Mouse (Mus musculus): ENCODE data around the gene Mbd5.
A peak's percentile ranks its signal among the peaks of the same experiment; 100 is the strongest.

- no peak for TF ChIP-seq SIN3A (IDR thresholded peaks at IDR 0.05; ENCODE audit: low read length)
- TF ChIP-seq EP300 (IDR thresholded peaks at IDR 0.05; ENCODE audit: low read depth in 1 of 2, low read length in 2 of 2) = peak in 1 of 2 experiments; percentile 29; a peak in 1 of 4 replicates
- TF ChIP-seq CTCF (IDR thresholded peaks at IDR 0.05 in 2 of 3, conservative IDR thresholded peaks at IDR 0.05 in 1 of 3; ENCODE audit: control insufficient read depth in 1 of 3, insufficient read depth in 1 of 3, low read depth in 2 of 3, low read length in 3 of 3, poor library complexity in 1 of 3, severe bottlenecking in 1 of 3) = no peak
- no peak for TF ChIP-seq CHD1 (IDR thresholded peaks at IDR 0.05; ENCODE audit: low read depth, low read length)
- TF ChIP-seq GABPA (IDR thresholded peaks at IDR 0.05; ENCODE audit: low read depth, low read length) = no peak
- TF ChIP-seq CHD2 (IDR thresholded peaks at IDR 0.05; ENCODE audit: low read length) = no peak
- TF ChIP-seq NRF1 (IDR thresholded peaks at IDR 0.05; ENCODE audit: insufficient read depth, low read depth, low read length, poor library complexity, severe bottlenecking) = no peak
- no peak for TF ChIP-seq MAFK (IDR thresholded peaks at IDR 0.05; ENCODE audit: borderline replicate concordance, low read depth, low read length)
- TF ChIP-seq POLR2A (IDR thresholded peaks at IDR 0.05; ENCODE audit: control insufficient read depth in 1 of 2, insufficient read depth in 1 of 2, low read depth in 1 of 2, low read length in 2 of 2, poor library complexity in 1 of 2) = no peak
- TF ChIP-seq USF2 (IDR thresholded peaks at IDR 0.05; ENCODE audit: borderline replicate concordance in 1 of 2, insufficient read depth in 1 of 2, low read depth in 1 of 2, low read length in 2 of 2) = no peak
- TF ChIP-seq TCF12 (IDR thresholded peaks at IDR 0.05; ENCODE audit: low read depth, low read length) = peak; percentile 51
- no peak for TF ChIP-seq TAL1 (IDR thresholded peaks at IDR 0.05; ENCODE audit: low read length)
- no peak for TF ChIP-seq USF1 (IDR thresholded peaks at IDR 0.05; ENCODE audit: low read depth, low read length)
- no peak for TF ChIP-seq MAZ (IDR thresholded peaks at IDR 0.05; ENCODE audit: low read depth, low read length)
These were observed 400.5 kb downstream of the Mbd5 start for GRCm38 (mm10) chr2:49349813-49350212.
